Mouse (Mus musculus) hindbrain, embryonic 14.5 days (tissue): ENCODE results near the gene Rnf34. TPM values are rescaled to one million over a fixed set of nuclear protein-coding genes. Genes with fewer than 3 reads are reported as not detected.

Experiments
- ATAC-seq: fragments of 200-750 bp; cut with Nextera tagmentation; 2 replicates; pipeline ENCODE4 v1.8.0; 2017; ENCODE audit warnings: moderate number of reproducible peaks, mild to moderate bottlenecking, moderate TSS enrichment, moderate library complexity; ENCODE audit not compliant: low FRiP score
- DNase-seq: peaks from one replicate; pipeline ENCODE4 v3.0.0-alpha.2; 2015; ENCODE audit warnings: low spot score
- H3K27ac ChIP-seq: fragments of 300-500 bp; sonication (generic); 2 replicates; pipeline ENCODE4 v1.5.1; 2014; ENCODE audit warnings: mild to moderate bottlenecking, moderate library complexity
- H3K27me3 ChIP-seq: fragments of 300-500 bp; sonication (generic); 2 replicates; pipeline ENCODE4 v1.6.1; 2014; ENCODE audit warnings: mild to moderate bottlenecking, low read length, mixed read lengths; ENCODE audit not compliant: control insufficient read depth, insufficient read depth
- H3K36me3 ChIP-seq: fragments of 300-500 bp; sonication (generic); replicated peaks from 2 replicates; pipeline ENCODE4 v1.6.1; 2014; ENCODE audit not compliant: control insufficient read depth, insufficient read depth
- H3K4me1 ChIP-seq: fragments of 300-500 bp; sonication (generic); replicated peaks from 2 replicates; pipeline ENCODE4 v1.6.1; 2014; ENCODE audit warnings: antibody characterized with exemption, low read length, mixed read lengths; ENCODE audit not compliant: control insufficient read depth, insufficient read depth
- H3K4me2 ChIP-seq: fragments of 300-500 bp; sonication (generic); replicated peaks from 2 replicates; pipeline ENCODE4 v1.6.1; 2014; ENCODE audit warnings: mild to moderate bottlenecking, moderate library complexity
- H3K4me3 ChIP-seq: fragments of 300-500 bp; sonication (generic); replicated peaks from 2 replicates; pipeline ENCODE4 v1.5.1; 2014; ENCODE audit warnings: mild to moderate bottlenecking, low read length
- H3K9ac ChIP-seq: fragments of 300-500 bp; sonication (generic); 2 replicates; pipeline ENCODE4 v1.6.1; 2014
- H3K9me3 ChIP-seq: fragments of 300-500 bp; sonication (generic); 2 replicates; pipeline ENCODE4 v1.6.1; 2016; ENCODE audit warnings: low read length; ENCODE audit not compliant: control insufficient read depth
- WGBS: fragments of 180-500 bp; shearing (Covaris S2); extraction: QIAGEN DNeasy Blood & Tissue Kit; methylation state at CpG from one replicate; pipeline ENCODE4 v1.1.7; 2014; 5-methylcytosine and 5-hydroxymethylcytosine counted together
- polyA plus RNA-seq: library from polyadenylated mRNA; unstranded; fragments of >200 nt; fragmentation: Nextera tagmentation; extraction: Ambion mirVana; gene quantifications from 2 replicates; pipeline ENCODE4 v1.2.1, GENCODE M21; 2014

Rnf34 gene
- polyA plus RNA-seq, 1 experiment from 2014 or later = 54.8 TPM

- Histone ChIP-seq H3K27me3 (no peaks in the 10 kb centered on the region), H3K9ac (no peak overlapping the region), H3K4me2 (no peak overlapping the region), H3K36me3 (no peaks in the 10 kb centered on the region), H3K4me3 (no peak overlapping the region), H3K27ac (no peak overlapping the region; the same call in 1 of the 2 replicates), H3K9me3 (no peaks in the 10 kb centered on the region), H3K4me1 (peaks cover 21% of the 10 kb centered on the region)
- ATAC-seq (no peak), DNase-seq (no peak)
- WGBS = 73% methylated on average over 3 of the region's 3 CpGs
Measured at GRCm38 (mm10) chr5:122901666-122902065, 51.8 kb downstream of the Rnf34 start.

- DNase-seq (no peak), ATAC-seq (no peak)
- Histone ChIP-seq H3K27ac (no peak overlapping the region), H3K4me3 (no peak overlapping the region), H3K36me3 (no peaks in the 10 kb centered on the region), H3K9ac (no peak overlapping the region), H3K4me2 (no peak overlapping the region), H3K9me3 (no peaks in the 10 kb centered on the region), H3K27me3 (no peaks in the 10 kb centered on the region), H3K4me1 (peaks cover 19% of the 10 kb centered on the region)
- WGBS = 83% methylated on average over 6 of the region's 6 CpGs
Measured at GRCm38 (mm10) chr5:122902228-122902627, 52.4 kb downstream of the Rnf34 start.

DNA sequence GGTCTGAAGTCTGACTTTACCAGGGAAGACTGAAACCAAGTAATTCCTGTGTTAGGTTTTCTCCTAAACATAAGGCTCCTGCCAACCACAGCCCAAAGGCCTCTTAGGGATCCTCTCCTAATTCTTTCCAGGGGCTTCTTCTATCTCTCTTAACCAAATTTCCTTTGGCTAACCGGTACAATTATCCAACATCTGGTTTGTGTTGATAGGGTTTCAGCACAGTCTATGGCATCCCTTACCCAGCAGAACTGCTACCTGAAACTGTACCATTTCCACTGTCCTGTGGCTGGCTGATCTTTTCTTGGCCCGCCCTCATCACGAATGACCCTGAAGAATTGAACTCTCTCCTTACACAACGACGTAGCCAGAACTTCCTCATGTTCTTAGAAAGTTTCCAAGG is 53.3 kb downstream of the Rnf34 start:
- peaks cover 10% of the 10 kb centered on the region for H3K4me1 ChIP-seq
- ATAC-seq = no peak
- WGBS = 86% methylated on average over 5 of the region's 5 CpGs

DNA sequence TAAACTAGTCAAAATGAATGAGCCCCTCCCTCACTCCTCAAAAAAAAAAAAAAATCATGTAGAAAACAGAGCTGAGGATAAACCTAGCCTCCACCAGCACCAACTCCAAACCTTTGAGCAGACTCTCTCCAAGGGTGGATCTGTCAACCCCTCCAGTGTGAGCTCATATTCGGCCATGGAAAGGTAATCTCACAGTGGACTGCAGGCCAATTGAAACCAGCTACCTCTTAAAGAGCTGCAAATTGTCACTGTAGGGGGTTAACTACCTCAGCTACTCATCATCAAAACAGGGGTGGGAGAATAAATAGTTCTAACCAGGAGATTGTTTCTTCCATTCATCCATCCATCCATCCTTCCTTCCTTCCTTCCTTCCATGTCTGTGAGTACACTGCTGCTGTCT is 57.3 kb downstream of the Rnf34 start:
- 95% methylated on average over 1 of the region's 1 CpGs for WGBS
- no peak for ATAC-seq
- Histone ChIP-seq H3K9me3 (no peaks in the 10 kb centered on the region), H3K9ac (no peak overlapping the region), H3K4me3 (no peak overlapping the region), H3K27ac (no peak overlapping the region), H3K4me2 (no peak overlapping the region), H3K4me1 (no peaks in the 10 kb centered on the region), H3K27me3 (no peaks in the 10 kb centered on the region), H3K36me3 (no peaks in the 10 kb centered on the region)
- DNase-seq = no peak

More for the DNA sequence above, 53.3 kb downstream of the Rnf34 start:
- Histone ChIP-seq H3K4me3 (no peak overlapping the region), H3K9ac (no peak overlapping the region), H3K9me3 (no peaks in the 10 kb centered on the region), H3K27ac (no peak overlapping the region), H3K27me3 (no peaks in the 10 kb centered on the region), H3K36me3 (no peaks in the 10 kb centered on the region), H3K4me2 (no peak overlapping the region)
- DNase-seq = no peak

DNA sequence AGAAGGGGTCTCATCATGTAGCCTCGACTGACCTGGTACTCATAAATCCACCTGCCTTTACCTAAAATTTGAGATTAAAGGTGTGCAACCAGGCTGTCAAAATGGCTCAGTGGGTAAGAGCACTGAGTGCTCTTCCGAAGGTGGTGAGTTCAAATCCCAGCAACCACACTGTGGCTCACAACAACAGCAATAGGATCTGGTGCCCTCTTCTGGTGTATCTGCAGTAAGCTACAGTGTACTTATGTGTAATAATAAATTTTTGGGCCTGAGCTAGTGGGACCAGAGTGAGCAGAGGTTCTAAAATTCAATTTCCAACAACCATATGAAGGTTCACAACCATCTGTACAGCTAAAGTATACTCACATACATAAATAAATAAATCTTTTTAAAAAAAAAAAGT is 58.2 kb downstream of the Rnf34 start:
- H3K36me3 ChIP-seq = no peaks in the 10 kb centered on the region
- H3K4me2 ChIP-seq = no peak overlapping the region
- H3K9me3 ChIP-seq = no peaks in the 10 kb centered on the region
- no peaks in the 10 kb centered on the region for H3K27me3 ChIP-seq
- H3K9ac ChIP-seq = no peak overlapping the region
- no peak overlapping the region for H3K27ac ChIP-seq
- ATAC-seq (no peak), DNase-seq (no peak)
- H3K4me3 ChIP-seq = no peak overlapping the region
- no peaks in the 10 kb centered on the region for H3K4me1 ChIP-seq
- WGBS = 94% methylated on average over 2 of the region's 2 CpGs

- no peak for DNase-seq
- H3K4me3 ChIP-seq = no peak overlapping the region
- H3K9me3 ChIP-seq = no peaks in the 10 kb centered on the region
- H3K36me3 ChIP-seq = no peaks in the 10 kb centered on the region
- H3K4me2 ChIP-seq = no peak overlapping the region
- H3K4me1 ChIP-seq = no peaks in the 10 kb centered on the region
- no peaks in the 10 kb centered on the region for H3K27me3 ChIP-seq
- WGBS = 87% methylated on average over 18 of the region's 18 CpGs
- H3K27ac ChIP-seq = no peak overlapping the region
- no peak overlapping the region for H3K9ac ChIP-seq
- ATAC-seq = no peak
Measured at GRCm38 (mm10) chr5:122909481-122909880, 59.6 kb downstream of the Rnf34 start.

DNA sequence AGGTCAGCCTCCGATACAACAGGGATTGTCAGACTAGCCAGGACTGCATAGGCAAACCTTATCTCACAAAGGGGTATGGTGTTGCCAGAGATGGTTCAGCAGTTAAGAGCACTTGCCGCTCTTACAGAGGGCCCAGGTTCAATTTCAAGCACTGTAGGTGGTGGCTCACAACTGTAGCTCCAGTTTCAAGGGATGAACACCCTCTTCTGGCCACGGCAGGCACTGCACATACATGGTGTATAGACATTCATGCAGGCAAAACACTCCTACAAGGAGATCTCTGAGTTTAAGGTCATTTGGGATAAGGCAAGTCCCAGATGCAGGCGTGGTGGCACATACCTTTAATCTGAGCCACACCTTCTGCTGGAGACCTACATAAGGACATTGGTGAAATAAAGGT is 63.0 kb downstream of the Rnf34 start:
- Histone ChIP-seq H3K9me3 (no peaks in the 10 kb centered on the region), H3K9ac (no peak overlapping the region), H3K4me3 (no peak overlapping the region), H3K27me3 (no peaks in the 10 kb centered on the region), H3K4me2 (no peak overlapping the region), H3K4me1 (no peaks in the 10 kb centered on the region), H3K27ac (no peak overlapping the region), H3K36me3 (no peaks in the 10 kb centered on the region)
- WGBS = 94% methylated on average over 4 of the region's 4 CpGs
- ATAC-seq (no peak), DNase-seq (no peak)

GRCm38 (mm10) chr5:122916147-122916546 is 66.3 kb downstream of the Rnf34 start:
- no peaks in the 10 kb centered on the region for H3K36me3 ChIP-seq
- H3K9ac ChIP-seq = no peak overlapping the region
- 92% methylated on average over 6 of the region's 6 CpGs for WGBS
- DNase-seq (no peak), ATAC-seq (no peak)
- no peak overlapping the region for H3K27ac ChIP-seq
- no peaks in the 10 kb centered on the region for H3K9me3 ChIP-seq
- no peak overlapping the region for H3K4me3 ChIP-seq
- H3K27me3 ChIP-seq = no peaks in the 10 kb centered on the region
- no peaks in the 10 kb centered on the region for H3K4me1 ChIP-seq
- no peak overlapping the region for H3K4me2 ChIP-seq

DNA sequence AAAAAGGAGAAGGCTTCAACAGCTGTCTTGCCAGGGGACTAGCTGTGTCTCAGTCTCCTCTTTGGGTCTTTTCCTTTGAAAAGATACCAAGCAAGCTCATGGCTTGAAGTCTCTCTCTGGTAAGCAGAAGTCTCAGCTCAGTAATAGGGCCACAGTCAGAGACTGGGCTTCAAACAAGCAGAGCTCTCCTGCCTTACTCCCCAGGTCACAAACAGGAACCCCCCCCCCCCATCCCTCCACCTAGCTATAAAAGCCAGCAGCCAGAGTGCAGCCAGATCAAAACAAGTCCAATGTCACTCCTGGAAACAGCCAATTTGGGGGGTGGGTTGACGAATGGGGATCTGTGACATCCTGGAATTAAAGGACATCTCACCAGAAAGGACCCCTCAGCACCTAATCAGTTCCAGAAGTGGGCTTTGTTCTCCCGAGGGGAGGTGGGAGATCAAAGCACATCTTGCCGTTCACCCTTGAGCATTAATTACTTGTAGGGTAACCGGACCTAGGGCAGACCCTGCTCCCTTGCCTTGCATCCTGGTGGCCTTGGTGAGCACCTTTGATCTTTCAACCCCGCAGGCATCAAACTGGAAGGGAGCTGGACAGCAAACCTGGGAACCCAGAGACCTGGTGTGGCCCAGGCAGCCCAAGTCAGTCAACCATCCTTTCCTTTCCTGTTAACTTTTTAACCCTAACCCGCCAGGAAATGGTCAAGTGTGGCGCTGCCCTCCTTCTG is 68.3 kb downstream of the Rnf34 start:
- H3K9me3 ChIP-seq = no peaks in the 10 kb centered on the region
- no peaks in the 10 kb centered on the region for H3K27me3 ChIP-seq
- no peak for ATAC-seq
- H3K4me3 ChIP-seq = no peak overlapping the region
- H3K4me2 ChIP-seq = no peak overlapping the region
- H3K4me1 ChIP-seq = no peaks in the 10 kb centered on the region
- no peak overlapping the region for H3K27ac ChIP-seq
- 65% methylated on average over 7 of the region's 7 CpGs for WGBS
- no peak overlapping the region for H3K9ac ChIP-seq
- H3K36me3 ChIP-seq = no peaks in the 10 kb centered on the region
- DNase-seq = no peak

DNA sequence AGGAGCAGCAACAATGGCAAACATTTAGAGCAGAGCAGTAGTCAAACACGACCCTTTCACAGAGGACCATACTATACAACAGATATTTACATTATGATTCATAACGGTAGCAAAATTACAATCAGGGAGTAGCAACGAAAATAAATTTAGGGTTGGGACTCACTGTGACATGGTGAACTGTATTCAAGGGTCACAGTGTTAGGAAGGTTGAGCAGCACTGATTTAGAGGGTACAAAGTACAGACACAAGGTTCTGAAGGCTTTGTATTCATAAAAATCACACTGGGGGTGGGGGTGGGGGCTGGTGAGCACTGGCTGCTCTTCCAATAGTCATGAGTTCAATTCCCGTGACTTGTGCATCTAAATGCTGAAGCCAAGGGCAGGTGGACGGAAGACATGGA is 70.7 kb downstream of the Rnf34 start:
- ATAC-seq (no peak), DNase-seq (no peak)
- H3K9ac ChIP-seq = no peak overlapping the region
- no peak overlapping the region for H3K4me2 ChIP-seq
- WGBS = 89% methylated on average over 5 of the region's 5 CpGs
- no peaks in the 10 kb centered on the region for H3K4me1 ChIP-seq
- no peak overlapping the region for H3K27ac ChIP-seq
- no peaks in the 10 kb centered on the region for H3K27me3 ChIP-seq
- H3K36me3 ChIP-seq = no peaks in the 10 kb centered on the region
- H3K9me3 ChIP-seq = no peaks in the 10 kb centered on the region
- H3K4me3 ChIP-seq = no peak overlapping the region
